Mouse (Mus musculus) kidney, postnatal 0 days (tissue): ENCODE results near the gene Olfr1028. TPM values are rescaled to one million over a fixed set of nuclear protein-coding genes. Genes with fewer than 3 reads are reported as not detected.

Experiments used
- ATAC-seq: fragments of 200-750 bp; cut with Nextera tagmentation; replicated peaks from 2 replicates; pipeline ENCODE4 v1.8.0; 2017; ENCODE audit warnings: low read depth, moderate number of reproducible peaks, moderate TSS enrichment, moderate library complexity; ENCODE audit not compliant: low FRiP score
- DNase-seq: peaks from one replicate; pipeline ENCODE4 v3.0.0-alpha.2; 2016; ENCODE audit warnings: low spot score
- H3K27ac ChIP-seq: fragments of 300-500 bp; sonication (generic); 2 replicates; pipeline ENCODE4 v1.5.1; 2014; ENCODE audit warnings: mild to moderate bottlenecking
- H3K27me3 ChIP-seq: fragments of 300-500 bp; sonication (generic); 2 replicates; pipeline ENCODE4 v1.6.1; 2014; ENCODE audit warnings: low read length, mixed read lengths; ENCODE audit not compliant: insufficient read depth
- H3K36me3 ChIP-seq: fragments of 300-500 bp; sonication (generic); 2 replicates; pipeline ENCODE4 v1.6.1; 2014; ENCODE audit warnings: low read length, mixed read lengths; ENCODE audit not compliant: insufficient read depth
- H3K4me1 ChIP-seq: fragments of 300-500 bp; sonication (generic); replicated peaks from 2 replicates; pipeline ENCODE4 v1.6.1; 2014; ENCODE audit warnings: antibody characterized with exemption, low read length, mixed read lengths; ENCODE audit not compliant: insufficient read depth
- H3K4me2 ChIP-seq: fragments of 300-500 bp; sonication (generic); 2 replicates; pipeline ENCODE4 v1.6.1; 2014; ENCODE audit warnings: mild to moderate bottlenecking, low read length, moderate library complexity, mixed read lengths
- H3K4me3 ChIP-seq: fragments of 300-500 bp; sonication (generic); replicated peaks from 2 replicates; pipeline ENCODE4 v1.5.1; 2014; ENCODE audit warnings: low read depth, low read length
- H3K9ac ChIP-seq: fragments of 300-500 bp; sonication (generic); 2 replicates; pipeline ENCODE4 v1.6.1; 2014; ENCODE audit warnings: low read depth, low read length
- H3K9me3 ChIP-seq: fragments of 300-500 bp; sonication (generic); replicated peaks from 2 replicates; pipeline ENCODE4 v1.6.1; 2016; ENCODE audit warnings: low read length, inconsistent platforms, mixed read lengths
- CTCF ChIP-seq: IDR thresholded peaks from 2 replicates; pipeline ENCODE4 v1.5.1; 2016; ENCODE audit warnings: antibody characterized with exemption, low read depth, mild to moderate bottlenecking, moderate library complexity
- WGBS: fragments of 180-500 bp; shearing (Covaris S2); extraction: QIAGEN DNeasy Blood & Tissue Kit; methylation state at CpG from one replicate; pipeline ENCODE4 v1.1.7; 2014; 5-methylcytosine and 5-hydroxymethylcytosine counted together
- polyA plus RNA-seq: library from polyadenylated mRNA; unstranded; fragments of >200 nt; fragmentation: Nextera tagmentation; extraction: Ambion mirVana; gene quantifications from 2 replicates; pipeline ENCODE4 v1.2.1, GENCODE M21; 2015

Gene Olfr1028
- polyA plus RNA-seq: not detected in 2 replicates

DNA sequence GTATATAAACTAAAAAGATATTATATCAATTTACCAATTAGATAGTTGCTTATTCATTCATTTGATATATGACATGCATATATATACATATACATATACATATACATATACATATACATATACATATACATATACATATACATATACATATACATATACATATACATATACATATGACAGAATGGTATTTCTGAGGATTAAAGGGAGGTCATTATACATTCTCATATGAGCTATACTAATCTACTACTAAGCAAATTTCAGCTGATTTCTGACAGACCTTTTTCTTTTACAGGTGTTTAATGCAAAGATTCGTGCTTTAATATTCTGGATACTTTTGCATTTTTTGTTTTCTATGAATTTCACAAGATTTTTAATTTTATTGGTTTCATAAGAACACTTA, at the start of gene Olfr1028:
Gene Olfr1028 (plus strand): TSS at position 301 of the 400 bp plus-strand sequence.
- Histone ChIP-seq H3K4me2 (no peak within 1 kb of the TSS), H3K4me1 (no peaks in the 10 kb centered on the region), H3K36me3 (no peaks in the 10 kb centered on the region), H3K4me3 (no peak within 1 kb of the TSS), H3K9ac (no peak within 1 kb of the TSS), H3K27ac (no peak within 1 kb of the TSS), H3K9me3 (no peaks in the 10 kb centered on the region), H3K27me3 (no peaks in the 10 kb centered on the region)
- 57% methylated on average over 1 of the region's 1 CpGs for WGBS
- TF ChIP-seq CTCF: no peak
- ATAC-seq: no peak
- no peak for DNase-seq

DNA sequence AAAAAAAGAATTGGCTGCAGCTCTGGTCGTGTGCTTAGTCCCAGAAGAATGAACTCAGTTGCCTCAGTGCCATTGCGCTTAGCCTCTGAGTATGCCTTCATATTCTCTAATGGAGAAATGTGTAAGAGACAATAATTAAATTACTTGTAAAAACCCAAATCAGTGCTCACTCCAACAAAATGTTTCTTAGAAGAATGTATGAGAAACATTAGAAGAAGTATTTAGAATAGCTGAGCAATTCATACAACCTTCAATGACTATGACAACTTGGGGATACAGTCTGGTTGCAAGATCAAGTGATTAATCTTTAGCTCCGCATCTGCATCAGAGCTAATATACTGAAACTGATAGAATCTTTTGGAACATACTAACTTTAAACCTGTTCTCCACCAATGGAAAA, 45.3 kb upstream of the Olfr1028 start, which contains the start of gene Olfr1024:
Gene Olfr1024 (minus strand): TSS at position 101 of the 400 bp plus-strand sequence.
- no peak within 1 kb of the TSS for H3K27ac ChIP-seq
- ATAC-seq: no peak
- WGBS: 82% methylated on average over 3 of the region's 3 CpGs
- H3K4me3 ChIP-seq: no peak within 1 kb of the TSS
- H3K27me3 ChIP-seq: no peaks in the 10 kb centered on the region
- H3K4me1 ChIP-seq: no peaks in the 10 kb centered on the region
- DNase-seq: no peak
- H3K9me3 ChIP-seq: no peaks in the 10 kb centered on the region
- no peaks in the 10 kb centered on the region for H3K36me3 ChIP-seq
- no peak for TF ChIP-seq CTCF
- H3K9ac ChIP-seq: no peak within 1 kb of the TSS
- H3K4me2 ChIP-seq: no peak within 1 kb of the TSS

DNA sequence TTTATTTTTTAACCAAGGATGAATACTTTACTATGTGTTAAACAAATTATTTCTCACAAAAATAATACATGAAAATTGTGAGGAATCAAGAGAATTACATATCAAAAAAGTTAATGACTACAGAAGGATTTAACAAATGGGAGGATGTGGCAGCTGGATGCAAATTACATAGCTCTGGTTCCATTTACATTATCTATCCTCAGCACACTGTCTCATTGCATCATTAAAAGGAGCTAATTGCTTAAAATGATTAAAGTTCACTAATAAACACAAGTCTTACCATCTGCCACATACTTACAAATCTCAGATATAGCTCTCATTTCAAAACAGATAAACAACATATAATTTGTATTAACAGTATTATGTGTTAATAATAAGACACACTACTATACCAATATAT, 37.0 kb upstream of the Olfr1028 start:
- H3K4me1 ChIP-seq: no peaks in the 10 kb centered on the region
- no peak overlapping the region for H3K9ac ChIP-seq
- no peak overlapping the region for H3K4me3 ChIP-seq
- H3K9me3 ChIP-seq: no peaks in the 10 kb centered on the region
- no peak overlapping the region for H3K4me2 ChIP-seq
- no peaks in the 10 kb centered on the region for H3K27me3 ChIP-seq
- no peaks in the 10 kb centered on the region for H3K36me3 ChIP-seq
- DNase-seq (no peak), ATAC-seq (no peak)
- H3K27ac ChIP-seq: no peak overlapping the region
- no peak for TF ChIP-seq CTCF

DNA sequence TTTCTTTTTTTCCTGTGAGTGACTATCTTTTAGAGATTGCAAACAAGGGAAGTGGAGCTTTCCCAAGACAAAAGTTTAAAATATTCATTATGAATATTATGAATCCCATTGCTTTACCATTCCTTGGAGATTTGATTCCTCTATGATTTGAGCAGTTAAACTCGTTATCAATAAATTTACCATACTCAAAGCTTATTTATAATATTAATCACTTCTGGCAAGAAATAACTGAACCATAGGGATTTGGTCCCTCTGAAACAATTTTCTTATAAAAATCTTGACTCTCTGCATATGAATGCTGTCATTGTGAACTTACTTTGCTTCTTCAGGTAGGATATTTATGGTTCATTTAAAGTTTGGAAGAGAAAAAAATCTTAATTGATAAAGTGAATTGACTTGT, 35.3 kb upstream of the Olfr1028 start, which contains the start of gene Olfr1025-ps1:
Gene Olfr1025-ps1 (plus strand): TSS at position 301 of the 400 bp plus-strand sequence.
- H3K4me1 ChIP-seq: no peaks in the 10 kb centered on the region
- ATAC-seq: no peak
- H3K9me3 ChIP-seq: no peaks in the 10 kb centered on the region
- 65% methylated on average over 1 of the region's 1 CpGs for WGBS
- TF ChIP-seq CTCF: no peak
- DNase-seq: no peak
- H3K27ac ChIP-seq: no peak within 1 kb of the TSS
- H3K27me3 ChIP-seq: no peaks in the 10 kb centered on the region
- H3K4me3 ChIP-seq: no peak within 1 kb of the TSS
- H3K36me3 ChIP-seq: no peaks in the 10 kb centered on the region
- no peak within 1 kb of the TSS for H3K9ac ChIP-seq
- no peak within 1 kb of the TSS for H3K4me2 ChIP-seq

DNA sequence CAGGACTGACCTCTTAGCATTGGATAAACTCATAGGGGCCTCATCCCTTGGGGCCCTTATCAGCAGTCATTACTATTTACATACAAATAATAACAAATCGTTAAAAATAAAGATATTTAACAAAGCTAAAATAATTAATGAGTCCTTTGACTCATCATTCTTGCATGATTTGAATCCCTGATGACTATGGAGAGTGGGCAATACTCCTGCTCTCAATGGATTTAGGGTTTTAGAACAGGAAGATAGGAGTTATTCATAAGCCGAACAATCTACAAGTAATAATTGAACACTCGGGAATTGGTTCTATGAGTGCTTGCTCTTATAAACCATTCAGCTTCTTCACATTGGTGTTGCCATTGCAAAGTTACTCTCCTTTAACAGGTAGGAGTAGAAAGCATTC, 29.0 kb upstream of the Olfr1028 start, which contains the start of gene Olfr1026:
Gene Olfr1026 (plus strand): TSS at position 301 of the 400 bp plus-strand sequence.
- Histone ChIP-seq H3K36me3 (no peaks in the 10 kb centered on the region), H3K9ac (no peak within 1 kb of the TSS), H3K4me2 (no peak within 1 kb of the TSS), H3K9me3 (no peaks in the 10 kb centered on the region), H3K4me3 (no peak within 1 kb of the TSS), H3K27me3 (no peaks in the 10 kb centered on the region), H3K4me1 (no peaks in the 10 kb centered on the region), H3K27ac (no peak within 1 kb of the TSS)
- no peak for DNase-seq
- TF ChIP-seq CTCF: no peak
- no peak for ATAC-seq
- WGBS: 86% methylated on average over 3 of the region's 3 CpGs

DNA sequence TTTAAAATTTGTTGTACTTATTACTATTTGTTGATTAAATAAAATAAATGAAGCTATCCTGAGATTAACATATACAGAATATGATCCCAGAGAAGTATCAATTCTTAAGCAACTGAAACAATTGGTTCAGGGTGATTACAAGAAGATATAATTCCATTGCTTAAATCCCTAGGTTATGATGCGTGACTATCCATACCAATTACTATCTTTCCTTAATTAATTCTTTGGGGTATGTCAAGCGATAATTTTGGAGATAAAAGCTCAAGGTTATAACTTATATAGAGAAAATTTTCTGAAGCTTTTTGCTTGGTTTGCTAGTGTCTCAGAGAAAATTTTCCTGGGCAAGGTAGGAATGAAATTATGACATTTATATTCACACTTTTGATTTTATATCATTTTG, 23.4 kb downstream of the Olfr1028 start, which contains the start of gene Olfr1029:
Gene Olfr1029 (plus strand): TSS at position 301 of the 400 bp plus-strand sequence.
- H3K27me3 ChIP-seq: no peaks in the 10 kb centered on the region
- DNase-seq (no peak), ATAC-seq (no peak)
- no peak within 1 kb of the TSS for H3K4me2 ChIP-seq
- H3K36me3 ChIP-seq: no peaks in the 10 kb centered on the region
- WGBS: 89% methylated on average over 2 of the region's 2 CpGs
- no peak within 1 kb of the TSS for H3K4me3 ChIP-seq
- TF ChIP-seq CTCF: no peak
- H3K27ac ChIP-seq: no peak within 1 kb of the TSS
- H3K9me3 ChIP-seq: no peaks in the 10 kb centered on the region
- no peaks in the 10 kb centered on the region for H3K4me1 ChIP-seq
- no peak within 1 kb of the TSS for H3K9ac ChIP-seq

DNA sequence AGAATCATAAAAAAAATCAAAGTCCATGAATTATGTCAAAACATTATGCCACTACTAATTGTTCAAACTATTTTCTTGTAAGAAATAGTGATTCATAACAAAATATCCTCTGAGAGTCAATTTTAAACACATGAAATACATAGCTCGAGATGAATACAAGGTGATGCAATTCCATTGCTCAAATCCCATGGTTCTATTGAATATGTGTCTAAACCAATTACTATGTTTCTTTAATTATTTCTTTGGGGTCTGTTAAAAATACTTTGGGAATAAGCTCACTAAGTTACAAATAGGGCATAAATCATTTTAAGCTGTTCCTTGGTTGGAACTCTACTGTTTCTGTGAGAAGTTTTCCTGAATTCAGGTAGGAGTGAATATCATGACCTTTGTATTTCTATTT, 28.7 kb downstream of the Olfr1028 start, which contains the start of gene Olfr1030:
Gene Olfr1030 (plus strand): TSS at position 301 of the 400 bp plus-strand sequence.
- no peak for TF ChIP-seq CTCF

More for the DNA sequence above, 28.7 kb downstream of the Olfr1028 start, which contains the start of gene Olfr1030:
- Histone ChIP-seq H3K27ac (no peak within 1 kb of the TSS), H3K4me3 (no peak within 1 kb of the TSS), H3K4me2 (no peak within 1 kb of the TSS), H3K4me1 (no peaks in the 10 kb centered on the region), H3K9ac (no peak within 1 kb of the TSS), H3K9me3 (no peaks in the 10 kb centered on the region), H3K36me3 (no peaks in the 10 kb centered on the region), H3K27me3 (no peaks in the 10 kb centered on the region)
- 74% methylated on average over 1 of the region's 1 CpGs for WGBS
- no peak for ATAC-seq
- DNase-seq: no peak
